Mouse (Mus musculus): ENCODE data around the gene Mtus2.

DNA sequence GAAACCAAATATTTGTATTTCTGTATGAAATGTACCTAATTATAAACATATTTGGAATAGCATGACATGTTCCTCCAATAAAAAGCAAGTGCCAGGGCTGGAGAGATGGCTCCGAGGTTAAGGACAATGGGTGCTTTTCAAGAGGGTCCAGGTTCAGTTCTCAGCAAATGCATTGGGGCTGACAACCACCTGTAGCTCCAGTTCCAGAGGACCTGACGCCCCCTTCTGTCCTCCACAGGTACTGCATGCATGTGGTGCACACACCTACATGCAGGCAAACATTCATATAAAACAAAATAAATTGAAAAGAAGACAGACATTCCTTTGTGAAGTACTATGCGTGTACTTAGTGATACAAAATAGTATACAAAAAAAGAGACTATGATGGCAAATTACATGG is 102.2 kb downstream of the Mtus2 start:
- TF ChIP-seq ZC3H11A (IDR thresholded peaks at IDR 0.05; ENCODE audit: borderline replicate concordance, low read depth, low read length) (no peak), ZNF384 (IDR thresholded peaks at IDR 0.05; ENCODE audit: low read depth, low read length) (no peak), CHD2 (IDR thresholded peaks at IDR 0.05; ENCODE audit: low read depth, low read length) (no peak), MAFK (IDR thresholded peaks at IDR 0.05; ENCODE audit: insufficient read depth, low read depth, low read length) (no peak), HCFC1 (IDR thresholded peaks at IDR 0.05; ENCODE audit: borderline replicate concordance, insufficient read depth, low read length) (no peak)
